Mouse (Mus musculus) olfactory bulb, adult 2 months (tissue): ENCODE results near the gene Slc25a47.

Experiments
- CTCF ChIP-seq: fragments of 200-500 bp; IDR thresholded peaks from 2 replicates; pipeline ENCODE4 v1.5.1; 2012; ENCODE audit warnings: low read depth, mild to moderate bottlenecking, low read length, moderate library complexity; ENCODE audit not compliant: insufficient read depth
- POLR2A ChIP-seq: fragments of 200-500 bp; IDR thresholded peaks from 2 replicates; pipeline ENCODE4 v1.6.1; 2012; ENCODE audit warnings: mild to moderate bottlenecking, low read depth, low read length, moderate library complexity; ENCODE audit not compliant: insufficient read depth

- TF ChIP-seq CTCF (no peak), POLR2A (no peak)
Measured at GRCm38 (mm10) chr12:108880606-108881005, 44.8 kb downstream of the Slc25a47 start.
